Mouse (Mus musculus) cerebellum, adult 8-10 months (tissue): ENCODE results near the gene Desi1.

ENCODE experiments used
- DNase-seq: peaks from one replicate; pipeline ENCODE4 v3.0.0; 2022

Gene Desi1

GRCm38 (mm10) chr15:82033762-82034161 lies at the start of gene Desi1:
Gene Desi1, minus strand, starts transcription at chr15:82033862.
- DNase-seq: no peak

GRCm38 (mm10) chr15:82081161-82081560 lies 47.5 kb upstream of the Desi1 start:
- peak; percentile 82 for DNase-seq

GRCm38 (mm10) chr15:82079883-82080282 lies 46.2 kb upstream of the Desi1 start:
- DNase-seq: no peak

- no peak for DNase-seq
Observed at GRCm38 (mm10) chr15:82073490-82073889, 39.8 kb upstream of the Desi1 start.

GRCm38 (mm10) chr15:82071816-82072469 lies 38.3 kb upstream of the Desi1 start:
- no peak for DNase-seq

- DNase-seq: no peak
Observed at GRCm38 (mm10) chr15:82069898-82070297, 36.2 kb upstream of the Desi1 start, which contains the start of gene Mei1. Gene Mei1, plus strand, starts transcription at chr15:82069996.

- peak; percentile 81 for DNase-seq
Observed at GRCm38 (mm10) chr15:82065511-82065910, 31.8 kb upstream of the Desi1 start.

- DNase-seq: no peak
Observed at GRCm38 (mm10) chr15:82063909-82064308, 30.2 kb upstream of the Desi1 start.

- DNase-seq: no peak
Observed at GRCm38 (mm10) chr15:82058719-82059201, 25.1 kb upstream of the Desi1 start, which contains the start of gene 4930407I10Rik. Gene 4930407I10Rik, plus strand, starts transcription at chr15:82059151.

GRCm38 (mm10) chr15:82052544-82052943 lies 18.9 kb upstream of the Desi1 start:
- DNase-seq: no peak

- DNase-seq: peak; percentile 90
Observed at GRCm38 (mm10) chr15:82047080-82047883, 13.6 kb upstream of the Desi1 start, which contains the start of gene Snu13. Gene Snu13, minus strand, starts transcription at chr15:82047598.

GRCm38 (mm10) chr15:82046246-82046891 lies 12.7 kb upstream of the Desi1 start:
- DNase-seq: peak; percentile 27

GRCm38 (mm10) chr15:82044166-82044784 lies 10.6 kb upstream of the Desi1 start:
- DNase-seq: no peak

- DNase-seq: peak; percentile 38
Observed at GRCm38 (mm10) chr15:82040650-82041049, 7.0 kb upstream of the Desi1 start.

GRCm38 (mm10) chr15:82035904-82036689 lies 2.4 kb upstream of the Desi1 start:
- DNase-seq: no peak

GRCm38 (mm10) chr15:82032386-82032785 lies 1.3 kb downstream of the Desi1 start:
- no peak for DNase-seq

- no peak for DNase-seq
Observed at GRCm38 (mm10) chr15:82027726-82028125, 5.9 kb downstream of the Desi1 start.

- no peak for DNase-seq
Observed at GRCm38 (mm10) chr15:82027276-82027675, 6.4 kb downstream of the Desi1 start.

GRCm38 (mm10) chr15:82023965-82024635 lies 9.6 kb downstream of the Desi1 start:
- no peak for DNase-seq

- DNase-seq: no peak
Observed at GRCm38 (mm10) chr15:82022535-82023088, 11.1 kb downstream of the Desi1 start.

- no peak for DNase-seq
Observed at GRCm38 (mm10) chr15:82019288-82019687, 14.4 kb downstream of the Desi1 start.
